Mouse (Mus musculus): Measurements from ENCODE around the gene Plbd2.

Gene Plbd2

GRCm38 (mm10) chr5:120473361-120473760, 30.1 kb downstream of the Plbd2 start:
- no peak for DNase-seq (ENCODE audit: low spot score)

- no peak for DNase-seq (ENCODE audit: low spot score)
Measured at GRCm38 (mm10) chr5:120472770-120473169, 30.7 kb downstream of the Plbd2 start, which contains the start of gene Sdsl. Gene Sdsl, minus strand, starts transcription at chr5:120472810.

- DNase-seq (ENCODE audit: low spot score): no peak
Measured at GRCm38 (mm10) chr5:120471538-120471937, 31.9 kb downstream of the Plbd2 start.

- DNase-seq (ENCODE audit: low spot score): no peak
Measured at GRCm38 (mm10) chr5:120468830-120469229, 34.6 kb downstream of the Plbd2 start.

GRCm38 (mm10) chr5:120468336-120468735, 35.1 kb downstream of the Plbd2 start:
- no peak for DNase-seq (ENCODE audit: low spot score)

GRCm38 (mm10) chr5:120467026-120467425, 36.4 kb downstream of the Plbd2 start:
- DNase-seq (ENCODE audit: low spot score): peak; percentile 40

- peak; percentile 80 for DNase-seq (ENCODE audit: low spot score)
Measured at GRCm38 (mm10) chr5:120465860-120466259, 37.6 kb downstream of the Plbd2 start.

- no peak for DNase-seq (ENCODE audit: low spot score)
Measured at GRCm38 (mm10) chr5:120465062-120465461, 38.4 kb downstream of the Plbd2 start.

GRCm38 (mm10) chr5:120464321-120464720, 39.1 kb downstream of the Plbd2 start:
- no peak for DNase-seq (ENCODE audit: low spot score)

GRCm38 (mm10) chr5:120461902-120462301, 41.5 kb downstream of the Plbd2 start:
- no peak for DNase-seq (ENCODE audit: low spot score)

- DNase-seq (ENCODE audit: low spot score): no peak
Measured at GRCm38 (mm10) chr5:120459133-120459532, 44.3 kb downstream of the Plbd2 start.

GRCm38 (mm10) chr5:120457628-120458027, 45.8 kb downstream of the Plbd2 start:
- DNase-seq (ENCODE audit: low spot score): peak; percentile 49

GRCm38 (mm10) chr5:120456841-120457554, 46.4 kb downstream of the Plbd2 start:
- no peak for DNase-seq (ENCODE audit: low spot score)

- DNase-seq (ENCODE audit: low spot score): no peak
Measured at GRCm38 (mm10) chr5:120456253-120456652, 47.2 kb downstream of the Plbd2 start.

GRCm38 (mm10) chr5:120454756-120455337, 48.6 kb downstream of the Plbd2 start:
- no peak for DNase-seq (ENCODE audit: low spot score)

GRCm38 (mm10) chr5:120447305-120447704, 56.1 kb downstream of the Plbd2 start:
- no peak for DNase-seq (ENCODE audit: low spot score)

GRCm38 (mm10) chr5:120440733-120441132, 62.7 kb downstream of the Plbd2 start:
- peak; percentile 85 for DNase-seq (ENCODE audit: low spot score)

GRCm38 (mm10) chr5:120439887-120440670, 63.3 kb downstream of the Plbd2 start:
- no peak for DNase-seq (ENCODE audit: low spot score)

- DNase-seq (ENCODE audit: low spot score): no peak
Measured at GRCm38 (mm10) chr5:120438991-120439710, 64.3 kb downstream of the Plbd2 start.

GRCm38 (mm10) chr5:120438469-120438868, 65.0 kb downstream of the Plbd2 start:
- no peak for DNase-seq (ENCODE audit: low spot score)

GRCm38 (mm10) chr5:120437986-120438385, 65.4 kb downstream of the Plbd2 start:
- DNase-seq (ENCODE audit: low spot score): no peak

- no peak for DNase-seq (ENCODE audit: low spot score)
Measured at GRCm38 (mm10) chr5:120437539-120437938, 65.9 kb downstream of the Plbd2 start.

Measured in ovary, postnatal 36 days (tissue).